Mouse (Mus musculus): Measurements from ENCODE around the gene Cacna1d. TPM values are rescaled to one million over a fixed set of nuclear protein-coding genes. Genes with fewer than 3 reads are reported as not detected.

Cacna1d gene
- total RNA-seq, 4 experiments from 2014 or later = 0.05 to 0.19 (median 0.19) TPM; not detected in 1

DNA sequence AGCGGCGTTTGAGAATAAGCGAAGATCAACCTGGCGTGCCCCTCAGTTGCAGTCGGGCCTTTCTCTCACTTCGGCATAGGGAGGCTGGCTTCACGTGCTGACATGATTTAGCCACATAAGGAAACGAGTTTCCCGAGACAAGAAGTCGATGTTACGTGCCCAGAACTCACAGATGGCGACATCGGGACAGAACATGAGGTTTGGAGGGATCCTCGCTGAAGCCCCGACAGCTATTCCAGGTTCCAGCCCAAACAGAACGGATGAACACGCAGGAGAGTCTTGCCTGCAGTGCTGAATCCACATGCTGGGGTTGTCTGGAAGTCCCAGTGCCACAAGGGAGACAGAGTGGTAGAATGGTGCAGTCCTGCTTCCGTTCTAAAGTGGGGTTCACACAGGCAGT, 452.8 kb downstream of the Cacna1d start:
- DNase-seq (ENCODE audit: low spot score in 2 of 2) = no peak

DNA sequence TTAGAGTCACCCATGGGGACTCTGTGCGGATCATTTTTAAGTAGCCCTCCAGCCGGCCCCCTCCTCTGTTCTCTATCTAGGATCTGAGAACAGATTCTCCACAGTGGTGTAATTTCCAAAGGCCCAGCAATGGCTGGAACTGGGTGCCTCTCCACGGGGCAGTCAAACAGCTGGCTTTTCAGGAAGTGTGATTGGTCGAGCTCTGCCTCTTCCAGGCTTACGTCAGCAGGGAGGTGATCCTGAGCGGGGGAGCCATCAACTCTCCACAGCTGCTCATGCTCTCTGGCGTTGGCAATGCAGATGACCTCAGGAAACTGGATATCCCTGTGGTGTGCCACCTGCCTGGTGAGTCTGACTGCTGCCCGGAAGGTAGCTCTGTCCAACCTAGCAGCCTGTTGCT, 457.9 kb downstream of the Cacna1d start:
- no peak for DNase-seq (ENCODE audit: low spot score in 2 of 2)

DNA sequence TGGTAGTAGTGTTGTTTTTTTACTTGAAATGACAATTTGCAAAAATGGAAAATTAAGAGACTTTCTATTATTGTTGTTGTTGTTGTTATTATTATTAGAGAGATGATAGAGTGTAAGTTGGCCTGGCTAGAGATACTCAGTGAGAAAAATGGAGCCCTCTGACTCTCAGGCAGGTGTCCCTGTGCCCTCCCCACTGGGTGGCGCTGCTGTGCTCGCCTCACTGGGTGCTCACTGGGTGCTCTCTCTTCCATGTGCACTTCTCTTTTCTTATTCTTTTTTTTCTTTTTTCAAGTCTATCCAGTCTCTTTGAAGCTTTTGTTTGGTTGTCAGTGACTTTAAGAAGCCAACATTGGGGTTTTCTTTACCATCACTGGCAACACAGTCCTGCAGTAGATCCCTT, 463.9 kb downstream of the Cacna1d start:
- DNase-seq (ENCODE audit: low spot score in 2 of 2) = no peak

DNA sequence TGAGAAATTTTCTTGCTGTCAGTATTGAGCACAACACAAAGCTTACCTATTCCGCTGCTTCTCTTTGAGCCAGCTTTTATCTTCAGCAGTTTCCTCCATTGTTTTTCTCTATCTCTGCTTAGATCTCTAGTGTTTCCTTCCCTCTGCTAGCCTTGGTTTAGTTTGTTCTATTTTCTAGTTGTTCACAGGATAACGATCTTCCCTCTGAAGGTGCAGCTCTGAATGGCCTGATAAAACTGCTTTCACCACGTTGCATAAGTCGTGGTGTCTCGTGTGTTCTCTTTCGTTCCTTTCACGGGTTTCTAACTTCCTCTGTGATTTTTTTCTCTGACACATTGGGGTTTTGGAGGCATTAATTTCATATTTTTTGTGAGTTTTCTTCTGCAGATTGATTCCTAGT, 466.9 kb downstream of the Cacna1d start:
- DNase-seq (ENCODE audit: low spot score in 2 of 2) = no peak

DNA sequence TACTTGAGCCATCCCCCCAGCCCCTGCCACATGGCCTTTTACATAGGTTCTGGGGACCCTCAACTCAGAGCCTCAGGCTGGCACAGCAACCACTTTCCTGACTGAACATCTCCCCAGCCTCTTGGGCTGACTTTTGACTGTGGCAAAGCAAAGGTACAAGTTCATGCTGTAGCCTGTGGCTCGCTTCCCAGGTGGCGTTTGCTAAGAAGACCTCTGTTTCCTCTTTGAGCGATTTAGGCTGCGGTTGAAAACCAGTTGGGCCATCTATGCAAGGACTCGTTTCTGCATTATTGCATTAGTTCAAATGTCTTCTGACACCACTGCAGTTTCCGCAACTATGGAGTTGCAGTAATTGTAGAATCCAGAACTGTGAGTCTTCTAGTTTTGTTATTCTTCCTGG, 468.8 kb downstream of the Cacna1d start:
- no peak for DNase-seq (ENCODE audit: low spot score in 2 of 2)

DNA sequence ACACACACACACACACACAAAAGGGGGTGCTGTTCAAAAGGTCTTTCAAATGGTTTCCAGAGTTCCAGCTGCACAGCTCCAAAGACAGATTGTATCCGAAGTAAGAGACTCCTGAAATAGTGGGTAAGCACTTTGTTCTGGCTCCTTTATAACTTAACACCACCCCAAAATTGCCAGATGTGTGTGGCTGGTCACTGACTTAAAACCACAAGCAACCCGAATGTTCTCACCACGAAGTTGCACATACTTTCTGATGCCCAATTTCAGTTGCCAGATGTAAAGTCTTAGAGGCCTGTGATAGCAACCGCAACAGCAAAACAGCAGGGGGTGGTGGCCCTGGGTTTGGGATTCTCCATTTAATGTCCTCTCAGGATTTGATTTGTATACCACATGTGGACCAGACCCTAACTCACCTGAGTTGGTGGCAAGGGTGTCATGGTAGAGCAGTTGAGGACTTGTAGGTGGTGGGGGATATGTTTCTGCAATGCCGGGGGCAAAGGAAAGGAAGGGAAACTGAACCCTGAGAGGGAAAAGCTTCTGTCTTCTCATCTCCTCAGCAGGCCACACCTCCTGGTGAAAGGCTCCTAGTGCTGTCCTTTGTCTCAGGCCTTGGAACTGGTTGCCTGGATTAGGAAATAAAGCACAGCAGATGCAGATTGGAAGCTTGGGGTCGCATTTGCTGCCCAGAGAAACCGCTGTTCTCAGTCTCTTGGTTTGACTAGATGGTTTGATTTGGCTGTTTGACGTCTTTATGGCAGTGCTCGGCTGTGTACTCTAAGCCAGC, 471.3 kb downstream of the Cacna1d start:
- DNase-seq (ENCODE audit: low spot score in 2 of 2) = no peak

DNA sequence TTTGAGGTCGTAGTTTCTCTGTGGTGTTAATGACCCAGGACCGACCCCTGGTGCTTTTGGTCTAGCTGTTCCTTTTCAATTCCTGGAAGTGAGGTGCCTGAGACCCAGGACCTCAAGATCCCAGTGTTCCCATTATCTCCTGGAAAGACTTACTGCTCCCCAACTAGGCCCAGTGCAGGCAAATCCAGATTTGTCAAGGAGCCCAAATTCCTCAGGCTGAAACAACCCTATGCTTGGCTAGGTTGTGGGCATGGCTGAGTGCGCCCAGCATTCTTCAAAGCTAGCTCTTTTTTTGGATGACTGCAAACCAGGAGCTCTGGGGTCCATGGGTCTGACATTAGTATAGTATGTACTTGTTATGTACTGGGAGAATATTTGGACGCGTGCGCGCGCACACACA, 471.9 kb downstream of the Cacna1d start:
- no peak for DNase-seq (ENCODE audit: low spot score in 2 of 2)

DNA sequence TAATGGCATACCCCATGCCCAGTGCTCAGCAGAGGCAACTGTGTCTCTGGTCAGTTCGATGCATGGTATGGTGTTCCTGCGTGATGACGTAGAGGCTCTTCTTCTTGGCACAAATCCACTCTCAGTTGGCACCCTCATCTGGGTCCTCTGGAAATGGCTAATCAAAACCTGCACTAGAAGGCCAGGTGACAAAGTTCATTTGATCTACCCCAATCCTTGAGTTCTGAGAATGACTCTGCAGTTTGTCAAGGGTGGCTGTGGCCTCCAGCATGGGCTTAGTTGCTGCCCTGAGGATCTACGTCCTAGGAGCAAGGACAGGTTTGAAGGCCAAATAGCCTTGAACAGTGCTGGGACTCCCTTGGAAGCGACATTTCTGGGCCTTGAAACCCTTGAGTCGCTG, 472.4 kb downstream of the Cacna1d start:
- DNase-seq (ENCODE audit: low spot score in 2 of 2) = no peak

DNA sequence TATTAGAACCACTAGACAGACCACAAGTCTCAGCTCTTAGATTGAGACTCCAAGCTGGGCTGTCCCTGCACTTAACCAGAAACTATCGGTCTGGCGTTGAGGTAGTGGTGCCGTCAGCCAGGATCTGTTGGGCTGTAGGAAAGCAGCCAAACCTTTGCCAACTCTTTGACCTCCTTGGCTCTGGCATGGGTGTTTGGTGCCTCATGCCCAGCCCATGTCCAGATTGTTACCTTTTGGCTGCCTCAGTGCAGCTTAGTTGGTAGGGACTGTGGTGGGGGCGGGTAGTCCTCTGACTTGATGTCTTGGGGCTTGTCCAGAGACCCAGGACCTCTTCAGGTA, 472.8 kb downstream of the Cacna1d start:
- no peak for DNase-seq (ENCODE audit: low spot score in 2 of 2)

DNA sequence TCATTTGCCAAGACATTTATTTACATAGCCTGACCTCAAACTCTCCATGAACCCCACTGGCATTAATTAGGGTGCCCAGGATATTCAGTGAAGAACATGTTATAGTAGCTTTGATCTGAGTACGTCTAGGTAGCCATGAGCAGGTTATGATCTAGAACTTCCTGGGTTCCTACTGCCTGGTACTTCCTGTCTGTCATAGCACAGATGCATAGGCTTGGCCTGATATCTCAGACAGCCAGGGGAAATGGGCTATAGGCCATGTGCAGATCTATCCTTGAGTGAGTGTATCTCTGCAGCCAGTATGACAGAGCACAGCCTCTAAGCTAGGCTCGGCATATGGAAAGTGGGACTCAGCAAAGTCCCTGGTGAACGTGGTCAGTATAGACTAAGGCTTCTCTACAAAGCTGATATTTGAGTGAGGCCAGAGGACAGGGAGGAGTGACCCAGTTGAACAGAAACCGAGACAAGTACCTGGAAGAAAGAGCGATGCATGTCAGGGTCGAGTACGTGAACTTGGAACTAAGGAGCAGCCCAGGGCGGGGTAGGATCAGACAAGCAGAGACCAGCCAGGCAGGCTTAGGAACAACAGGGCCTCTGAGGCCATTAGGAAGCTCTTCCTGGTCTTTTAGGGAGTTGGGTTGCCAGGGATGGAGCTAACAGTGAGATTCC, 473.3 kb downstream of the Cacna1d start:
- no peak for DNase-seq (ENCODE audit: low spot score in 2 of 2)

DNA sequence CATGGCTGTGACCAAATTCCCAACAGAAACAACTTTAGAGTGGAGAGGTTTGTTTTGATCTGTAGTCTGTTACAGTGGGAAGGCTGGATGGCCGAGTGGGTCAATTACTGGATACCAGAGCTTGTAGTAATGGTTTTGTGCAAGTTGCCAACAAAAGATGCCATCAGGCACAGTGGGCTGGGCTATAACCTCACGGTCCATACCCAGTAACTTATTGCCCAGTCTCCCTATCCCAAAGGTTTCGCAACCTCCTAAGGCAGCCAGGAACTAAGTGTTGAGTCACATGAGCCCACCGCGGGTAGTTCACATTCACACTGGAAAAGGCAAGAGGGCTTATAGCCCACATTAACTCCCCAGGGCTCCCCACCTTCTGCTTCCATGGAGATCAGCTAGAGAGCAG, 474.6 kb downstream of the Cacna1d start:
- no peak for DNase-seq (ENCODE audit: low spot score in 2 of 2)

DNA sequence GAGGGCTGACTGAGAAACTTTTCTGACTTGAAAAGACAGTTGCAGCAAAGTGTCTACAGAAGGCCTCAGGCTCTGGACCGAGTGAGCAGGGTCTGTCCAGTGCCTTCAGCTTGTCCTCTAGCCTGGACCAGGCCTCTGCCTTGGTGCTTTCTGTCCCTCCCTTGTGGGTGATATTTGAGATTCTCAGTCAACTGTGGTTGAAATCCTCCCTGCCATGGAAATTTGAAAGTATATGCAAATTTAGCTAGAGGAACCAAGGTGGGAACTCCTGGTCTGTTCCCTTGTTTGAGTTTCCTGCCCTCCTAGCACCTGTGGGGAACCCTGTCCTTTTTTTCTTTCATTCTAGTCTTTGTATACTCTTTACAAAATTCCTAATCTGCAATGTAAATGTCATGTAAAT, 476.2 kb downstream of the Cacna1d start:
- no peak for DNase-seq (ENCODE audit: low spot score in 2 of 2)

DNA sequence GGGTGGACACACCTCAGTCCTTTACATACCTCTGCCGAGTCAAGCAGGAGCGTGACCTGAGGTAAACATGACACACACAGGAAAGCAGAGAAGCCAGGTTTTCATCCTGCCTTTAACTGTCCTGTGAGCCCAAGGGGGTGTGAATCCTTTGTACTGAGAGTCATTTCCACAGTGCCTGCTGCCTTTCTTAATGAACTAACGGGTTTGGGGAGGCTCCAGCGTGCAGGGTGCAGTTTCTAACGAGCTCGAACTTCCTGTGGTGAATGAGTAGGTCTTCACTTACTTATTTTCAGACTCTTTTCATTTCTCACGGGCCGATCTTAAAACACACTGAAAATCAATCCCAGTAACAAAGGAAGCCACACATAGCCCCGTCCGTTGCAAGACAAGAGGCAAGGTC, 476.8 kb downstream of the Cacna1d start:
- DNase-seq (ENCODE audit: low spot score in 2 of 2) = no peak

DNA sequence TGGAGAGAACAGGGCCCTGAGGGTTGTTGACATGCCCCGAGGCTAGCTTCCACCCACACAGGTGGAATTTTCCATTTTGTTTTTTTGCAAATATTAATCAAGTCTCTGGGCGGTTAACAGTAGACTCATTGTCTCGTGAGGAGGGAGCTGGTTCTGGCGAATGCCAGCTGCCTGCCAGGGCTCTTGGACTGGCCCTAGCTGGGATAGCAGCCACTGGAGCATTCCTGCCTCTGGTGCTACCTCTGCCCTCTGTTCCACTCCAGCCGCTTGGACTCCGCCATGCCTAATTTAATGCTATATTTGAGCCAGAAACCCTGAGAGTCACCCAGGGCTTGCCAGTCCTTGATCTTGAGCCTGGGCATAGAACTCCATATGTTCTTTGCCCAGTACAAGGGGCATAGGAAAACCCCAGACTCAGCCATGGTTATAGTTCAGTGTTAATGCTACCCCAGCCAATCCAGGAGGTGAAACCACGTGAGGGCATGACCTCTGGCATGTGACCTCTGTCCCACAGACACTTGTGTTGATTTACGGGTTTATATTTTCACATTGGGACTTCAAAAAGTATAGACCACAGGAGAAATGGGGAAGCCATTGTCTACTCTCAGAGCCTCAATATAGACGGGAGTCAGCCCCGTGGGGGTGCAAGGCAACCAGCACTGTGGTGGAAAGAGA, 479.2 kb downstream of the Cacna1d start:
- no peak for DNase-seq (ENCODE audit: low spot score in 2 of 2)

DNA sequence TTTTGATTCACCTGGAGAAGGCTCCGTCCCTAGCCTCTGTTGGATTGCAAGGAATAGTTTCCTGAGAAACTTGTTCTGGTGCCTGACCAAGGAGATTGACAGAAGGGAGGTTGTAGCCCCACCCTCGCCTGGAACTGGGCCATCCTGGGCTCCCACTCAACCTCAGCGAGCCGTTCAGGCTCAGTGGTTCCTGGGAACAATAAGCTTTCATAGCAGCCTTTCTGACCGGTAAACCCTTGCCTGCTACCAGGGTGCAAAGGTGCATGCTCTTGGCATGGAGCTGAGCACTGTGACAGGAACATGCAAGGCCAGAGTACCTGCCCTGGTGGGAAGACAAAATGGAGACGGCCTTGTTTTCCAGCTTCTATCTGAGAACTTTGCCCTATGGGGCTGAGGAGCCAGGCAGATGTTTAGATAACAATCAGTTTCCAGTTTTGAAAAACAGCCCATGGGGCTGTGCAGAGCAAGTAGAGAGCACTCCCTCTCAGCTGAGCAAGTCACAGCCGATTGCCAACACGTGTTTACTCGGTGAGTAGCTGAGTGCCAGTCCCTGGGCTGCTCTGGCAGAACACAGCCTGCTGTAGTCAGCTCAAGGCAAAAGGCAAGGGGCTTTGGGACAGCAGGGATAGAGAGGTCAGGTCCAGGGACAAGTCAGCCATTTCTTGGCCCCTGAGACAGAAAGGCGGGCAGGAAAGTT, 481.2 kb downstream of the Cacna1d start:
- DNase-seq (ENCODE audit: low spot score in 2 of 2) = peak in 1 of 2 experiments; percentile 32

DNA sequence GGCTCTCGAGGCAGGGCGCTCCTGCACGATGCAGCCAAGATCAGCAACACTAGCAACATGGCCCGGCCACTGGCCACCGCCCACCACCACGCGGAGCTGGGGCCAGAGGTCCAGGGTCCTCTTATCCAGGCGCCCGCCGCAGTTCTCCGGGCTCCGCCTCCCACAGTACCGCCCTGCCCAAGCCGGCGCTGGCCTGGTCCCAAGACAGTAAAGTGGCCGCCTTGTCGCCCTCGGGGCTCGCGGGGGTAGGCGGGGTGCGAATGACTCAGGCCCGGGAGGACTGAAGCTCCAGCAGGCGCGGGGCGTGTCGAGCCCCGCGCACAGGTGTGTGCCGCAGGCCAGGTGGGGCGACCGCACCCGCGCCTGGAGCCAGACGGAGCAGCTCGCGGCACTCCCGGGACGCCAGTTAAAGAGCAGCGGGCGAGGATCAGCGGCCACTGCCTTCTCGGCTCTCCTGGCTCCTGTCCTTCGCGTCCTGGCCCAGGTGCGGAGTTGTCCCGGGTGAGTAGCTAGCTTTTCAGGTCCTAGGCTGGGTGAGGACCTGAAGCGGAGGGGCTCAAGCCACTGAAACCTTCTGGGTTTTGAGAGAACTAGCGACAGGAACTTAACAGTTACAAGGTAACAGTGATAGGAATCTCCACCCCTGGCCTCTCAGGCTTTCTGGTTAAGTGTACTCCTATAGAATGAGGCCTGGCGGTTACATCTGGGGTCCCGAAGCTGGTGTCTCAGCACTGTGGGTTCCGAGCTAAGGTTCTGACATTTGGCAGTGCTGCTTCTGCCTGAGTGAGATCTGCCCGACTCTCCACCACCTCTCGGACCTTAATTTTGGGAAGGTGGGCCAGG, 482.3 kb downstream of the Cacna1d start, which contains the start of the genes Il17rb and Chdh:
Gene Il17rb, minus strand, starts transcription at position 164 of the 843 bp plus-strand sequence.
Gene Chdh, plus strand, starts transcription at position 291 of the 843 bp plus-strand sequence.
- peak in 1 of 2 experiments; percentile 17 for DNase-seq (ENCODE audit: low spot score in 2 of 2)

DNA sequence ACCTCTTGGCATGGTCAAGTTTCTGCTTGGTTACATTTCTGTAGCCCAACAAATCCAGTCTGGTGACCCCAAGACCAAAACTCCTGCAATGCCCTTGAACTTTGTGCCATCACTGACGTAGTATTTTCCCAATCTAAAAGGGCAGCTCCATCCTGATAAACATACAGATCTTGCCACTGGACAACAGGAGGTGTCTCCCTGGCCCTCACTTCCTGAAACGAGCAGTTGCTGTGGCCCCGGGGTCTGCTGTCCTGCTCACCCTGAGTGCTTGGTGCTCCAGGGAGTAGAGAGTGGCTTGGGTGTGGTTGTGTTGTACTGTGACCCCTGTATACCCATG, 491.8 kb downstream of the Cacna1d start:
- no peak for DNase-seq (ENCODE audit: low spot score in 2 of 2)

DNA sequence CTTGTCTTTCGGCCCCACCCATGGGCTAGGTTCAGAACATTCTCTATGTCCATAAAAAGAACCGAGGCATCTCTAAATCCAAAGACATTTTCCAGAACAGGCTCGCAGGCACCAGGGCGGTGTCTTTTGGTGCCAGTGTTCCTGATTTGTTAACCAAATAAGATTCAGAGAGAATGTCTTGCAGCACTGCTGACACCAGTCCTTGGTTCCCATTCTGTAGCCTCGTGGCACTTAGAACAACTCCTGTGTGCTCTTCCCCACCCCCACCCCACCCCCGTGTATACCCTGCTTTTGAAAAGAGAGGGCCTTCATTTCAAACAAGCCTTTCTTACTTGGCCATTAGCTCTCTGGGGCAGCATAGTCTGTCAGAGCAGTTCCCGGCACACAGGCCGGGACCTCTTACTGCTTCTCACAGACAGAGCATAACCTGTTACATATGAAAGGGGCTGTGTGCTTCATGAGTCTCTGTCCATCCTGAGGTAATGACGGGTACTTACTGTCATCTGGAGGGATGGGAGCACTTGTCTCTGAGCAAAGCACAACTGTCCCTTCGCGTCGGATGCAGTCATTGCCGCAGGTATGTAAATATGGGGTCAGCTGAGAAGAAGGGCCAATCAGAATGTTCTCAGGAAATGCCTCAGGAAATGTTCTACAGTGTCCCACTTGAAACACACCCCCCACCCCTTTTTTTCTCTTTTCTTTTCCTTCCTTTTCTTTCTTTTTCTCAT, 492.3 kb downstream of the Cacna1d start:
- no peak for DNase-seq (ENCODE audit: low spot score in 2 of 2)

DNA sequence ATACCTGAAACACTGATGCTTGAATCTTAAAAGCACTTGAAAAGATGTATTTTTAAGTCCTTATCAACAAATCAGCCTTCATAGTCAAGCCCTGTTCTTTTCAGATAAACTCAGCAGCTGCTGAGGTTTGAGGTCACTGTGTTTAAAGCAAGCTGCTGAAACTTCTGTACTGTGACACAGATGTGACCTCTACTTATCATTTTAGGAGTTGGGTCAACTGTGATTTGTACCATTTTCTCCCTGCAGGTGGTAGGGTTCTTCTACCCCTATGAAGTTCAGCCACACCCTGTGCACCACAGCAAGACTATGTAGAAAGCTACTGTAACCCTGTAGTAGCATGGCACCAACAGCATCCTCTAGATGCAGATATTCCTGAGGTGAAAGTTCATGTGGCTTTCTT, 493.9 kb downstream of the Cacna1d start:
- DNase-seq (ENCODE audit: low spot score in 2 of 2) = no peak

DNA sequence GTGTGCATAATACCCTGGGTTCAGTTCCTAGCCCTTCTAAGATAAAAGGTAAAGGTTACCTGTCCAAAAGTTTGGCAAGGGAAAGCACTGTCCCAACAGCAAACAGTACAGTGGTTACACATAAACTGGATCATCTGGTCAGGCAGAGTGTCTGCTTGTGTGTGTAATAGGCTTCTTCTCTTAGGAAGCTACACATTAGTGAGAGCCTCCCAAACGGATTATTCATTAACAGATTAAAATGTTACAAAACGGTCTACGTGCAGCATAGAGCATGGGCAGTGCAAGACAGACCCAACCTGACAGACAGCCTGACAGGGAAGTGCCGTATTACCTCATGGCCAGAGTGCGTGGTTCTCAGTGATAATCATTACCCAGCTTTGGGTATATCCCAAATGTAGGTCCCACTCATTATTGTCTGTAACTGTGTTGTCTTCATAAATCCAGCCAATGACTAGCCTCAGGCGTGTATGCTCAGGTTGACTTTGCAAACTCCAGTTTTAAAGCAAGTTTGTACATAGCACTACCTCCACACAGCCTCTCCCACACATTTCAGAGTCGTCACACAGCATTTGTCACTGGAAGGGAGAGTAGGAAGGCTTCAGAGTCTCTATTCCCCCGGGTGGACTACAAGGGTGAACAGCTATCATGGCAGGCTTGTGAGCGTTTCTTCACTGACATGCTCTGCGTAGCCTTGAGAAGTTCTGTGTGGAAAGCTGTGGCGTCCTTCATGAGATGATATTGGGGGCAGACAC, 495.1 kb downstream of the Cacna1d start:
- no peak for DNase-seq (ENCODE audit: low spot score in 2 of 2)
